Mouse (Mus musculus) gastrocnemius, adult 2 months (tissue): ENCODE data around the gene Col9a1. TPM values are rescaled to one million over a fixed set of nuclear protein-coding genes. Genes with fewer than 3 reads are reported as not detected.

Experiments
- DNase-seq: peaks from one replicate; pipeline ENCODE4 v3.0.0; 2022
- H3K27ac ChIP-seq: fragments of 200-600 bp; 2 replicates; pipeline ENCODE4 v1.8.1; 2022; ENCODE audit warnings: mild to moderate bottlenecking
- H3K4me3 ChIP-seq: fragments of 200-600 bp; 2 replicates; pipeline ENCODE4 v1.8.1; 2022; ENCODE audit warnings: mild to moderate bottlenecking, moderate library complexity
- CTCF ChIP-seq: fragments of 200-600 bp; IDR thresholded peaks from 2 replicates; pipeline ENCODE4 v1.8.1; 2022; ENCODE audit warnings: antibody characterized with exemption, mild to moderate bottlenecking, moderate library complexity
- intact Hi-C: fragments of 180-260 bp; cut with DNase I; formaldehyde crosslinking; loops from one replicate; pipeline ENCODE4 v1.15.1; 2025
- long read RNA-seq, 2 experiments: library from polyadenylated mRNA; stranded (forward); transcript quantifications; one replicate each; pipeline ENCODE4 v2.0.0; 2021
- total RNA-seq, 2 experiments: library from RNA; stranded (reverse); gene quantifications; 2 replicates each; pipeline ENCODE4 v1.2.3; 2021

Gene Col9a1
- total RNA-seq = 1 to 10 TPM in 1 of 2 experiments, under 1 TPM in 1; 0.20 to 1.2 TPM
- long read RNA-seq, experiment 1, partial matches to known transcripts = 1 of 1 reads
- long read RNA-seq, experiment 1, other reads (novel, unspliced or antisense) = 0 of 1 reads
- long read RNA-seq, experiment 2 = 0 reads

GRCm38 (mm10) chr1:24177224-24177851 lies at the start of gene Col9a1:
TSS of gene Col9a1 (plus strand) at chr1:24177610.
- no peak within 1 kb of the TSS for H3K4me3 ChIP-seq
- DNase-seq = no peak

DNA sequence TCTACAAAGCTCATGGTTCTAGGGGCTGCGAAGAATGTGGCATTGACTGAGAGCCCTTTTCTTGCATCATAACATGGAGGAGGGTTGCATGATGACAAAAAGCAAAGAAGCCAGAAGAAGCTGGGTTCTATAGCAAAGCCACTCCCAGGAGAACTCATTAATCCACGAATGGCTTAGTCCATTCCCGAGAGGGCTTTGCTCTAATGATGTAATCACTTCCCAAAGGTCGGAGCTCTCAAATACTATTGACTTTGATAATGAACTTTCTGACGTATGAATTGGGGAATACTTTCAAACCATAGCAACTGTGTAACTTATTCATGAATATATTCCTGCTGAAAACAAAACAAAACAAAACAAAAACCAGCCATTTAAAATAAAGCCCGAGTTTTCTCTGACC lies 49.5 kb upstream of the Col9a1 start:
- no peak for TF ChIP-seq CTCF
- H3K4me3 ChIP-seq = no peak overlapping the region
- no peak for DNase-seq
- H3K27ac ChIP-seq = no peak overlapping the region
- intact Hi-C loops = no loop called here

More at GRCm38 (mm10) chr1:24177224-24177851, at the start of gene Col9a1:
- no peak for TF ChIP-seq CTCF
- no peak within 1 kb of the TSS for H3K27ac ChIP-seq
- intact Hi-C loops = no loop called here

DNA sequence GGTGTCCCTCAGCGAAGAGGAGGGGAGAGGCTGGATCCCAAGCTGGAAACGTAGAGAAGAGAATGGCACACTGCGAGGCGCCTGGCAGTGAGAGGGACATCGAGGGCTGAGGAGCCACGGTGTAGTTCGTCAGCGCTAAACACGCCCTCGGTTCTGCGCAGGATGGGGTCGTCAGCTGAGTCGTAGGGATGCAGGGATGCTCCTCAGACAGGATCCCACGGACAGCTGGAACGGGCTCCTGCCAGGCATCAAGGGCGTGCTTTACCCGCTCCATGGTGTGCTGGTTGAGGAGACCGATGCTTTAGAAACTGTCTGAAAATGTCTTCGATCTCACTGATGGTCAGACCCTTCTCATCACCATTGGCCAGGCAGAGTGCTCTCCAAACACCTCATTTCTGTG lies 43.6 kb upstream of the Col9a1 start:
- Histone ChIP-seq H3K27ac (no peak overlapping the region), H3K4me3 (no peak overlapping the region)
- no peak for TF ChIP-seq CTCF
- DNase-seq = no peak
- intact Hi-C loops = no loop called here

GRCm38 (mm10) chr1:24134792-24135191 lies 42.6 kb upstream of the Col9a1 start:
- peak; percentile 68 for TF ChIP-seq CTCF
- DNase-seq = no peak
- no peak overlapping the region for H3K4me3 ChIP-seq
- intact Hi-C loops = no loop called here
- no peak overlapping the region for H3K27ac ChIP-seq

GRCm38 (mm10) chr1:24137133-24137532 lies 40.3 kb upstream of the Col9a1 start:
- TF ChIP-seq CTCF = peak; percentile 94
- Histone ChIP-seq H3K27ac (no peak overlapping the region), H3K4me3 (no peak overlapping the region)
- intact Hi-C loops = loop anchor here (2.0 kb wide), 1 partner anchor 112 kb away; no protein-coding TSS in a partner anchor
- peak; percentile 47 for DNase-seq

GRCm38 (mm10) chr1:24140555-24140954 lies 36.9 kb upstream of the Col9a1 start:
- no peak for DNase-seq
- Histone ChIP-seq H3K27ac (no peak overlapping the region), H3K4me3 (no peak overlapping the region)
- intact Hi-C loops = no loop called here
- no peak for TF ChIP-seq CTCF

DNA sequence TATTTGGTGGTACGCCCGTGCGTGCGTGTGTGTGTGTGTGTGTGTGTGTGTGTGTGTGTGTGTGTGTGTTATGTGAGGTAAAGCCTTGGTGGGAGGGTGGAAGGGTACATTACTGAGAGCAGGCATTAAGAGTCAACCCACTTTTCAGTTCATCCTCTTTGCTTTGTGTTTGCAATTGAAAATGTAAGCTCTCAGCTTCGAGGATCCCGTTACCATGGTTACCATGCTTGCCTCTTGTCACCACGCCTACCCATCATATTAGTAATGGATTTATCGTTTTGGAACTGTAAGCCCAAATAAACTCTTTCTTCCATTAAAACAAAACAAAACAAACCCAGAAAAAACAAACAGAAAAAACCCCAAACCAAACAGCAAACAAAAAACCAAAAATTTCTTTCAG lies 33.9 kb upstream of the Col9a1 start:
- Histone ChIP-seq H3K4me3 (no peak overlapping the region), H3K27ac (no peak overlapping the region)
- intact Hi-C loops = no loop called here
- no peak for TF ChIP-seq CTCF
- no peak for DNase-seq

DNA sequence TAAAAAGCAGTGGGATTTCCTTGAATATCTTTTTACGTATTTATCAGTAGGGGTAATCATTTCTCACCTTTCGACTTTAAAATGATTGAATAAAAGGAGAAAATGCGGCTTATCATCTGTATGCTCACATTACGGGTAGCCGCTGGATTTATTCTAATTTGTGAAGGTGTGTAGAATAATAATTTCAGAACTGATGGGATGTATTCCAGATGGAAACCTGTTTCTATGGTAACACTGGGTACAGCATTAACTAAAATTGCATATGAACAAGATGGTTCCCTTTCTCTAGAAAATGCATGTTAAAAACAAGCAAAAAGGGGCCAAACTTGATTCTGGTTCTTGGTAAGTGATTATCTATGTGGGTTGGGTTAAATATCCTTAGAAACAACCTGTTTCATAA lies 19.7 kb upstream of the Col9a1 start:
- no peak overlapping the region for H3K27ac ChIP-seq
- no peak overlapping the region for H3K4me3 ChIP-seq
- no peak for TF ChIP-seq CTCF
- DNase-seq = no peak
- intact Hi-C loops = no loop called here

DNA sequence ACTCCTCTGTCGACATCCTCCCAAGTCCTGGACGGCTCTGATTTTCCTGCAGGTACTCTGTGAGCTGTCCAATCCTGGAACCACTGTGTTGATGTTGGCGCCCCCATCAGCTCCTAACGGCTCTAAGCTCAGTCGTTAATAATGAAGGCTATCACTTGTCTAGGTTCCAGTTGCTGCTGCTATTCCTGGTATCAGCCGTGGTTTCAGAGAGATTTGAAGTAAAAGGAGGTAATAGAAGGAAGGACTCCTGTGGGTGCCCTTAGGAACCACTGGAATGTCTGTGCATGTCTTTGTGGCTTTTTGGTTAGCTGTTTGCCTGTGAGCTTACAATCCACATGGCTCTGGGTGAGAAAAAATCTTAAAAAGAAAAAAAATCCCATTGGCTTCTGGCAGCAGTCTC lies 8.0 kb upstream of the Col9a1 start:
- H3K4me3 ChIP-seq = no peak overlapping the region
- H3K27ac ChIP-seq = no peak overlapping the region
- intact Hi-C loops = no loop called here
- DNase-seq = no peak
- TF ChIP-seq CTCF = no peak

DNA sequence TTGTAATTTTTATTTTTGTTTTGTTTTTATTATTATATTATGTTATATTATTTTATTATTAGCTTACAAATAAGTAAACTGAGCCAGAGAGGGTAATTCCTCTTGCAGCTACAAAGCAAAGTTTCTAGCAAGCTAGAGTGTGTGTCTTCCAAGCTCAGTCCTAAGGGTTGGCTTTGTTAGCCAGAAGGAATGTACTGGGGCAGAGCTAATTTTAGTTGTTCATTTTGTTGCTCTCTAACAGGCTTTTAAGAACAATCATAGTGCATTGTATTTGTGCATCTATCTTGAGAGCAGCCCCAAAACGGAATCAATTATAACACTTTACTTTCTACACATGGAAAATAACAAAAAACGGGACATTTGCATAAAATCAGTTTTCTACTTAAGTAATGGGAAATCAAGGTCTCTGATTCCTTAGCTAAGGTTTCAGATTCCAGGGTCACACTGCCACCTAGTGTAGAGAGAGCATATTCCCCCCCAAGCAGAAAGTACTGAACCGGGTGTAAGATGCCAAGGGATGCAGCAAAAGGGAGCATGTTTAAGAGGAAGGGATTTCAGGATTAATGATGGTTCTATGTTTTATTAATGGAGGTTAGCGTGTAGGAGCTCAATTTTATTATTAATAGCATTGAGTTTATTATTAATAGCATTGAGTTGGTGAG lies 6.1 kb upstream of the Col9a1 start:
- intact Hi-C loops = loop anchor here (5.0 kb wide), 1 partner anchor 349 kb away; no protein-coding TSS in a partner anchor
- H3K4me3 ChIP-seq = no peak overlapping the region
- H3K27ac ChIP-seq = no peak overlapping the region
- peak; percentile 84 for TF ChIP-seq CTCF
- DNase-seq = peak; percentile 21

- intact Hi-C loops = loop anchor here (5.0 kb wide), 1 partner anchor 350 kb away; no protein-coding TSS in a partner anchor
- Histone ChIP-seq H3K4me3 (no peak overlapping the region), H3K27ac (no peak overlapping the region)
- DNase-seq = no peak
- TF ChIP-seq CTCF = no peak
Measured at GRCm38 (mm10) chr1:24171898-24172297, 5.5 kb upstream of the Col9a1 start.

GRCm38 (mm10) chr1:24172656-24173055 lies 4.8 kb upstream of the Col9a1 start:
- intact Hi-C loops = loop anchor here (5.0 kb wide), 1 partner anchor 350 kb away; no protein-coding TSS in a partner anchor
- Histone ChIP-seq H3K4me3 (no peak overlapping the region), H3K27ac (no peak overlapping the region)
- no peak for TF ChIP-seq CTCF
- DNase-seq = no peak

DNA sequence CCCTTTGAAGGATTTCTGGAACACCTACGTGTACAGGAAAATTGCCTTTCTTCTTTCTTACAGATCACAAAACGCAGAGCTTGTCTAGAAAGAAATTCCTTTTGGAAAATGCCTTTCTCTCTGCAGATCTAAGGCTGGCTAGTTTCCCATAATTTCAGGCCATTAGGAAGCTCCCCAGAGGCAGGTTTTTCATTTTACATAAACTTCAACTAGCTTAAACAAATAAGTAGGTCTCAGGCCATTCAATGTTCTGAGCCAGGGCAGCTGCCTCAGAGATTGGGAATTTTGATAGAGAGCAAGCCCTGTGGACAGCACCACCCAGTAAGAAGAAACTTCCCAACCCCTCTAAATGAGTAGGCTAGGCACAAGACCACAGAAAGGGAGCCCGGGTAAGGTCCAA lies 1.6 kb upstream of the Col9a1 start:
- DNase-seq = no peak
- H3K27ac ChIP-seq = no peak overlapping the region
- intact Hi-C loops = no loop called here
- no peak overlapping the region for H3K4me3 ChIP-seq
- TF ChIP-seq CTCF = no peak
